Mouse (Mus musculus): Measurements from ENCODE around the gene Mnat1.

Mnat1 gene

DNA sequence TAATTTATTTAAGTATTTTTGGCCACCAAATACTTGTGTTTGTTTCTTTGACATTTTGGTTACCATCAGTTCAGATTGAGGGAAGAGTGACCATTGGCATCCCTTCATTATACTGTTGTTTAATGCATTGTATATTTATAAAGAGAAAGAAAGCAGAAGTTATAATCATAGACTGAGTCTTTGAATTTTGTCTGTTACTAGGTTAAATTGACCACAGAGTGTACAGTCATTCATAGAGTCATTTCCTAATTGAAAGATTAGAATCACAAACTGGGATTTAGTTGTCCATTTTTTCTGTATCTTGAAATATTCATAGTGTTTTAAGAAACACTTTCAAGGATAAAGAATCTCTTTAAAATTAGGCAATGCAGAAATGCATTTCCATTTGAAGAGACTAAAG is 108.0 kb downstream of the Mnat1 start:
- no peak for DNase-seq (ENCODE audit: low read depth)

GRCm38 (mm10) chr12:73232586-73232985 is 109.1 kb downstream of the Mnat1 start:
- DNase-seq (ENCODE audit: low read depth) = no peak

DNA sequence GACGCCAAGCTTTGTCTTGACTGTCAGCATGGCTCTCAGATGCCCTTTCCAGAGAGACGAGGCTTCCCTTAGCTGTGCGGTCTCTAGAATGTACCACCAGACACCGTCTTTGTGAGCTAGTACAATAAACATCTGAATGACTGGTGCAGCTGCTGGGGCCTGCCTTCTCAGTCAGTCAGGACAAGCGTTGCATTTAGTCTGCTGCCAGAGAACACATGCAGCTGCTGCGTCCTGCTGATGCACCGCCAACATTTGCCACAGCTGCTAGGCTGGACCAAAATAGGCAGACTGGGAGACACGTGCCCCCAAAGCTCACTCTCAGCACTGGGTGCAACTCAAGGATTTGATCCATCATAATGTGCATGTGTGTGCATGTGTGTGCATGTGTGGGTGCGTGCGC is 118.4 kb downstream of the Mnat1 start:
- no peak for DNase-seq (ENCODE audit: low read depth)

- no peak for DNase-seq (ENCODE audit: low read depth)
Measured at GRCm38 (mm10) chr12:73245687-73246086, 122.2 kb downstream of the Mnat1 start.

- no peak for DNase-seq (ENCODE audit: low read depth)
Measured at GRCm38 (mm10) chr12:73255006-73255405, 131.5 kb downstream of the Mnat1 start.

GRCm38 (mm10) chr12:73259269-73259668 is 135.8 kb downstream of the Mnat1 start:
- DNase-seq (ENCODE audit: low read depth) = no peak

- no peak for DNase-seq (ENCODE audit: low read depth)
Measured at GRCm38 (mm10) chr12:73260339-73260738, 136.8 kb downstream of the Mnat1 start.

DNA sequence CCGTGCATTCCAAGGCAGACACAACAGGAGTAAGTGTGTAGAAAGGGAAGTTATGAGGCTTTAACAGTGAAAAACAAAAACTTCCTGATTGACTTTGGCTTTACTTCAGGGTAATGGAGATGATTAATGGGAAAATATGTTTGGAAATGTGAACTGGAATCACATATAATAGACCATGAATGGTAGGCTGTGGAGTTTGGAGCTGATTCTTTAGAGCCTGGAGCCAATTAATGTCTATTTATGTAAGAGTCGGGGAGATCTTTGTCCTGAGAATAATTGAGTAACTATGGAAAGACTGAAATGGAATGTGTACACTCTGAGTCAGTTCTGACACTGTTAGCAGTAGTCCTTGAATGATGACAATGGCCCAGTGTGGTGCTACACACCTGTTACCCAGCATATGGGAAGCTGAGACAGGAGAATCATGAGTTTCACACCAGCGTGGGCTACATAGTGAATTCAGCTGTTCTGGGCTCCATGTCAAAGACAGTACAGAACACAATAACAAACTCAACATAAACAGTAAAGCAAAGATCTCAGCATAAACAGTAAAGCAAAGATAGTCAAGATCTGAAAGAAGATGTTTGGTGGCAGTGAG is 142.0 kb downstream of the Mnat1 start:
- DNase-seq (ENCODE audit: low read depth) = no peak

DNA sequence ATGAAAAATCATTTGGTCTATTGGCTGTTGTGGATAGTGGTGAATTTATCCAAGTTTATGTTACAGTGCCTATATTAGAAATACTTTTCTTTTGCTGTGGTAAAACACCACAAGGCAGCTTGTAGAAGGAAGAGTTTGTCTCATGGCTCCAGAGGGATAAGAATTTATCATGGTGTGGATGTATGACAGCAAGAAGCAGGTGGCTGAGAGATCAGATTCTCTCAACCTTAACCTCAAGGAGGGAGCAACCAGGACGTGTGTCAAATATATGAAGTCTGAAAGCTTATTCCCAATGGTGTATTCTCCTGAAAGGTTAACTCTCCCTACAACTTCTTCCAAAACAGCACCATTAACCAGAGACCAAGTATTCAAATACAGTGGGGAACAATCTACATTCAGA is 143.1 kb downstream of the Mnat1 start:
- no peak for DNase-seq (ENCODE audit: low read depth)

GRCm38 (mm10) chr12:73268497-73268896 is 145.0 kb downstream of the Mnat1 start:
- no peak for DNase-seq (ENCODE audit: low read depth)

- DNase-seq (ENCODE audit: low read depth) = no peak
Measured at GRCm38 (mm10) chr12:73269531-73269930, 146.0 kb downstream of the Mnat1 start.

DNA sequence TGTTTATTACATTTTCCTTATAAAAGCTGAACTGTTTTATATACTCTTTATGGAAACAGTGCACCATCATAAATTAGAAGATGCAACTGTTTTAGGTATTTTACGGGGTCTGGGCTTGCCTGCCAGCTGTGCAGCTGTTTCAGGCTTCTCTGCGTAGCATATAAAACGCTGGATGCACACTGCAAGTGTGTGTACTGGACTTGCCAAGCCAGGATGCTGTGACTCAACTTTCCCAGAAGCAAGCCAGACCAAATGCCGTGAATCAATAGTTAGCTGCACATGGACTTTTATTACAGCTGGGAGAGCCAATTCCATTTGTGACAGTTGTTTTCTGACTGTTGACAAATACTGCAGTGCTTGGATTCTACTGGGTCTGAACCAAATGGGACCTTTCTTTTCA is 146.4 kb downstream of the Mnat1 start:
- no peak for DNase-seq (ENCODE audit: low read depth)

DNA sequence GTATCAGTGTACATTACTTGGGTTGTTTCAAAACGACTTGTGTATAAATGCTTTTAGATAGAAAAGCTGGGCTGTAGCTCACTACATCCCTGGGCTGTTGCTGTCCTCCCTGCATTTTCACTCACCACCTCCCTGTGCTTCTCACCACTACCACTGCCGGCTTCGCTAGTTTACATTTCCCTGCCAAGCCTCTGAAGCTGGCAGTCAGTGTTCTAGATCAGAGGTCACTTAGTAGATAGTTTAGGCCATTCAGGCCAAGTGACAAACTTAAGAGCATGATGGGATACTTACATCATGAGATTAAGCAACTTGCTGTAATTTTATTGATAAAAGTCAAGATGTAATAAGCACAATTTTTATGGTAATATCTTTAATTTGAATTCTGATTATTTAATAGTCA is 151.4 kb downstream of the Mnat1 start:
- no peak for DNase-seq (ENCODE audit: low read depth)

DNA sequence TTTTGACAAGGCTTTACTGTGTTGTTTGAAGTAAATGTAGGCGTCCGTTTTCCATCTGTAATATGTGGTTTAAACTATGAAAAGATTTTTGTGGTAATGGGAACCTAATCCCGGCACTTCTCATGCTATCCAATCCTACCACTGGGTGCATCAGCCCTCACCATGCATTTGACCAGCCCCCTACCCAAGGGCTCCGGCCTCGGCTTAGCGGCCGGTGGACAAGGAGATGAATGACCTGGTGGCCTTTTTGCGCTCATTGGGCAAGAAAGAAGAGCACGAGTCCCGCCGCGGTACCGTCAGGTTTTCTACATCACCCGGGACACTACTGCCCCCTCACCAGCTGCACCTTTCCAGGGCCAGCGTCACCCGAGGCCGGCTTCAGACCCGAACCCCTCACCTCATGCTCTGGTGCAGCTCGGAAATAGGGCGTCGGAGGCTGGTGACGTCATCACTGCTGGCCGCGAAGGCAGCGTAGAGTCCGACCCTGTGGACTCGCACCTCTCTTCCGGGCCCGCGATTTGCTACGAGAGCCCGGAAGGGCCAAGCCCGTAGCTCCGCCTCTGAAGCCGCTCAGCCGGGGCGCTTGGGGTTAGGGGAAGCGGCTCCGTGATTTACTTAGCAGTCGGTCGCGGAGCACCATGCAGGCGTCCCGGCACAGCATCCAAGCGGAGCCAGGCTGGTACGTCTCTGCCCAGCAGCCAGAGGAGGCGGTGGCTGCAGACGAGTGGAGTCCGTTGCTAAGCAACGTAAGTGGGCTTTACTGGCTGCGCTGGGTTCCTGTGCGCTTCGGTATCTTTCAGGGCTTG is 163.0 kb downstream of the Mnat1 start, which contains the start of the genes Trmt5 and Slc38a6:
TSS of gene Trmt5 (minus strand) at position 424 of the 806 bp plus-strand sequence.
TSS of gene Slc38a6 (plus strand) at position 493 of the 806 bp plus-strand sequence.
- DNase-seq (ENCODE audit: low read depth) = peak; percentile 94

- DNase-seq (ENCODE audit: low read depth) = peak; percentile 13
Measured at GRCm38 (mm10) chr12:73287609-73288008, 164.1 kb downstream of the Mnat1 start.

- DNase-seq (ENCODE audit: low read depth) = no peak
Measured at GRCm38 (mm10) chr12:73288626-73289025, 165.1 kb downstream of the Mnat1 start.

GRCm38 (mm10) chr12:73294884-73295283 is 171.4 kb downstream of the Mnat1 start:
- DNase-seq (ENCODE audit: low read depth) = no peak

DNA sequence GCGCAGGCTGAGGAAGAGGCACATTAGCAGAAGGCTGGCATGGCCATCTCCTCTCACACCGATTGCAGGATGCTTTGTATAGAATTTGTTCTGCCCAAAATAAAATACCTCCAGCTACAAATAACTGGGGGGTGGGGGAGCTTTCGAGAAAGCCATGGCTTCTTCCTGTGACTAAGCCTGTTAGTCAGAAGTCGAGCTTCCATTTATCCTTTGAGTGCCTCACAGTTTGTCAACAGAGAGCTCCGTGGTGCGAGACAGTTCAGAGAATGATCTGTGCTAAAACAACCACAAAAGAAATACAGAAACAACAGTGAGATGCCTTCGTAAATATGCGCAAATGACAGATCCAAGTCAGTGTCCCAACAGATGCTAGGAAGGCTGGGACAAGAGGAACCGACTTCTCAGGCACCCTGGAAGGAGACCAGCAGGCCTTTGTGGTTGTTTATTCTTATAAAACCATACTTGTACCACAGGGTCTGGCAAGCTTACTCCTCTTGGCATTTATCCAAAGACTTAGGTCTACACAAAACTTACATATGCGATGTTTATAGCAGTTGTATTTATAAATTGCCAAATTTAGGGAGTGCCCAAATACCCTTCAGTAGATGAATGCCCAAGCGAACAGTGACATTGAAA is 172.1 kb downstream of the Mnat1 start:
- no peak for DNase-seq (ENCODE audit: low read depth)

- no peak for DNase-seq (ENCODE audit: low read depth)
Measured at GRCm38 (mm10) chr12:73298621-73299020, 175.1 kb downstream of the Mnat1 start.

DNA sequence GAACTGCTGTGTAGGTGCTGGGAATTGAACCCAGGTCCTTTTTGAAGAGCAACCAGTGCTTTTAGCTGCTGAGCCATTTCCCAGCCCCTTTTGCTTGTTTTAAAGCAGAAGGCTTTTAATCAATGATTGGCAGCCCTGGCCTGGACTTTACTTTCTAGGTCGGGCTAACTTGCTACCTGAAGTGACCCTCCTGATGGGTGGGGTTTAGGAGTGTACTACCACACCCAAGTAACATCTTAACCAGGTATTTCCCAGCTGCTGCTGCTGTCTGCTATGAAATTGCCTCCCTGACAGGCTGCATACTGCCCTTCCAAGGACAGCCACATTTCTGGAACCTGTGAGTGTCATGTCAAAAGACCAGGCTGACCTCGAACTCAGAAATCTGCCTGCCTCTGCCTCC is 177.0 kb downstream of the Mnat1 start:
- DNase-seq (ENCODE audit: low read depth) = no peak

- DNase-seq (ENCODE audit: low read depth) = no peak
Measured at GRCm38 (mm10) chr12:73304636-73305035, 181.1 kb downstream of the Mnat1 start.

DNA sequence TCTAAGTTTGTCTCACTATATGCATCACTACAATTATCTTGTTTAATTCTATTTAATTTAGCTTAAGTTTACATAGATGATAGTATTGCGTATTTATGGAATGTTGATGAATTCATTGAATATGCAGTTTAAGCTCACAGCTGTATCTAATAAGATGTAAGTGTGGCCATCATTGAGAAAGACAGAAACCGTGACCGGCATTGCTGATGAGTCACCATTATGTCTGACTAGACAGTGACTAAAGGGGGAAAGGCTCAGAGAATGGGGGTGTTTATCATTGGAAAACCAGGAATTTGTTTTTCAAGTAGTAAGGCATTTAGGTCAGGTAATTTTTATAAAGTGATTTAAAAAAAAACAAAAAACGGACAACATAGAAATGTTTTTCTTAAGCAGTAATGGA is 184.2 kb downstream of the Mnat1 start:
- no peak for DNase-seq (ENCODE audit: low read depth)

- no peak for DNase-seq (ENCODE audit: low read depth)
Measured at GRCm38 (mm10) chr12:73308711-73309110, 185.2 kb downstream of the Mnat1 start.

Data from induced T-regulatory cell, adult 2 months (primary cell).